Mouse (Mus musculus) olfactory bulb, adult 2 months (tissue): ENCODE measurements at regions not wholly inside any gene's neighbourhood (a gene's known extent, or its start where the extent isn't known, plus 50 kb on each side); places are given as distances from the start of the nearest gene placed in this dataset.

ENCODE experiments used
- CTCF ChIP-seq: fragments of 200-500 bp; IDR thresholded peaks from 2 replicates; pipeline ENCODE4 v1.5.1; 2012; ENCODE audit warnings: low read depth, mild to moderate bottlenecking, low read length, moderate library complexity; ENCODE audit not compliant: insufficient read depth
- POLR2A ChIP-seq: fragments of 200-500 bp; IDR thresholded peaks from 2 replicates; pipeline ENCODE4 v1.6.1; 2012; ENCODE audit warnings: mild to moderate bottlenecking, low read depth, low read length, moderate library complexity; ENCODE audit not compliant: insufficient read depth

DNA sequence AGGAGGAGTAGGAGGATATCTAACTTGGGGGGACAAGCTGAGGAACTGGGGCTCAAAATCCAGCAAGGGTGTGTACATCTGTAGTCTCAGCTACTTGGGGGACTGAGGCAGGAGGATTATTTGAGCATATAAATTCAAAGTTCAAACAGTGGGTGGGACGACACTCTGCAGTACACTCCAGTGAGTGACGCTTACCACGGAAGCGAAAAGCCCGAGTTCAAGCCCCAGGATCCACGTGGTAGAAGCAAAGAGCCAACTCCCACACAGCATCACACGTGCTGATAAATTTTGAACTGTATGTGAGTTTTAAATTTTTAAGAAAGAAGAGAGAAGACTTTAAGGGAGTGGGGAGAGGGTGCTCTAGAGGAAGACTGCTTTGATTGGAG is 98.2 kb downstream of the Zfp36l1 start:
- TF ChIP-seq POLR2A (no peak), CTCF (no peak)
